Mouse (Mus musculus): Measurements from ENCODE around the gene Mthfd1l. TPM values are rescaled to one million over a fixed set of nuclear protein-coding genes. Genes with fewer than 3 reads are reported as not detected.

The Mthfd1l gene
- polyA plus RNA-seq, 1 experiment, result 1.6 TPM

- no peaks in the 10 kb centered on the region for H3K27me3 ChIP-seq (ENCODE audit: control insufficient read depth, insufficient read depth, low read length)
- H3K27ac ChIP-seq (ENCODE audit: control insufficient read depth, insufficient read depth, low read depth, low read length), result no peak overlapping the region
- no peaks in the 10 kb centered on the region for H3K4me1 ChIP-seq (ENCODE audit: control insufficient read depth, insufficient read depth, low read length)
- no peak for TF ChIP-seq POLR2A (IDR thresholded peaks at IDR 0.05; ENCODE audit: control insufficient read depth, low read depth, low read length)
- TF ChIP-seq CTCF (IDR thresholded peaks at IDR 0.05; ENCODE audit: control insufficient read depth, insufficient read depth, insufficient replicate concordance, low read depth, low read length), result peak; percentile 29; the same call in 1 of the 2 replicates
- no peaks in the 10 kb centered on the region for H3K36me3 ChIP-seq (ENCODE audit: control insufficient read depth, insufficient read depth, low read length)
- H3K4me3 ChIP-seq (ENCODE audit: control insufficient read depth, low read depth, low read length), result no peak overlapping the region
These were observed 14.3 kb upstream of the Mthfd1l start for GRCm38 (mm10) chr10:3958591-3958990.

- no peak overlapping the region for H3K27ac ChIP-seq (ENCODE audit: control insufficient read depth, insufficient read depth, low read depth, low read length)
- peaks cover 13% of the 10 kb centered on the region for H3K4me1 ChIP-seq (ENCODE audit: control insufficient read depth, insufficient read depth, low read length)
- no peak overlapping the region for H3K4me3 ChIP-seq (ENCODE audit: control insufficient read depth, low read depth, low read length)
- no peaks in the 10 kb centered on the region for H3K27me3 ChIP-seq (ENCODE audit: control insufficient read depth, insufficient read depth, low read length)
- no peaks in the 10 kb centered on the region for H3K36me3 ChIP-seq (ENCODE audit: control insufficient read depth, insufficient read depth, low read length)
- TF ChIP-seq POLR2A (IDR thresholded peaks at IDR 0.05; ENCODE audit: control insufficient read depth, low read depth, low read length) (no peak), CTCF (IDR thresholded peaks at IDR 0.05; ENCODE audit: control insufficient read depth, insufficient read depth, insufficient replicate concordance, low read depth, low read length) (no peak)
These were observed 3.9 kb upstream of the Mthfd1l start for GRCm38 (mm10) chr10:3969026-3969425.

GRCm38 (mm10) chr10:3972237-3972636 lies 681 bp upstream of the Mthfd1l start:
- H3K36me3 ChIP-seq (ENCODE audit: control insufficient read depth, insufficient read depth, low read length), result no peaks in the 10 kb centered on the region
- TF ChIP-seq POLR2A (IDR thresholded peaks at IDR 0.05; ENCODE audit: control insufficient read depth, low read depth, low read length) (no peak), CTCF (IDR thresholded peaks at IDR 0.05; ENCODE audit: control insufficient read depth, insufficient read depth, insufficient replicate concordance, low read depth, low read length) (no peak)
- no peak overlapping the region for H3K27ac ChIP-seq (ENCODE audit: control insufficient read depth, insufficient read depth, low read depth, low read length)
- no peaks in the 10 kb centered on the region for H3K27me3 ChIP-seq (ENCODE audit: control insufficient read depth, insufficient read depth, low read length)
- H3K4me1 ChIP-seq (ENCODE audit: control insufficient read depth, insufficient read depth, low read length), result peaks cover 12% of the 10 kb centered on the region
- H3K4me3 ChIP-seq (ENCODE audit: control insufficient read depth, low read depth, low read length), result no peak overlapping the region

GRCm38 (mm10) chr10:3973589-3974070 lies 712 bp downstream of the Mthfd1l start:
- H3K36me3 ChIP-seq (ENCODE audit: control insufficient read depth, insufficient read depth, low read length), result no peaks in the 10 kb centered on the region

GRCm38 (mm10) chr10:3974380-3974779 lies 1.5 kb downstream of the Mthfd1l start:
- Histone ChIP-seq H3K27me3 (ENCODE audit: control insufficient read depth, insufficient read depth, low read length) (no peaks in the 10 kb centered on the region), H3K36me3 (ENCODE audit: control insufficient read depth, insufficient read depth, low read length) (no peaks in the 10 kb centered on the region), H3K27ac (ENCODE audit: control insufficient read depth, insufficient read depth, low read depth, low read length) (no peak overlapping the region), H3K4me3 (ENCODE audit: control insufficient read depth, low read depth, low read length) (no peak overlapping the region), H3K4me1 (ENCODE audit: control insufficient read depth, insufficient read depth, low read length) (peaks cover 12% of the 10 kb centered on the region)
- TF ChIP-seq POLR2A (IDR thresholded peaks at IDR 0.05; ENCODE audit: control insufficient read depth, low read depth, low read length) (no peak), CTCF (IDR thresholded peaks at IDR 0.05; ENCODE audit: control insufficient read depth, insufficient read depth, insufficient replicate concordance, low read depth, low read length) (no peak)

More at GRCm38 (mm10) chr10:3973589-3974070, 712 bp downstream of the Mthfd1l start:
- Histone ChIP-seq H3K4me1 (ENCODE audit: control insufficient read depth, insufficient read depth, low read length) (peaks cover 12% of the 10 kb centered on the region), H3K27ac (ENCODE audit: control insufficient read depth, insufficient read depth, low read depth, low read length) (peak overlapping the region; percentile 89), H3K4me3 (ENCODE audit: control insufficient read depth, low read depth, low read length) (peak overlapping the region; percentile 91), H3K27me3 (ENCODE audit: control insufficient read depth, insufficient read depth, low read length) (no peaks in the 10 kb centered on the region)
- TF ChIP-seq POLR2A (IDR thresholded peaks at IDR 0.05; ENCODE audit: control insufficient read depth, low read depth, low read length) (peak; percentile 68), CTCF (IDR thresholded peaks at IDR 0.05; ENCODE audit: control insufficient read depth, insufficient read depth, insufficient replicate concordance, low read depth, low read length) (no peak)

- H3K27ac ChIP-seq (ENCODE audit: control insufficient read depth, insufficient read depth, low read depth, low read length), result no peak overlapping the region
These were observed 3.1 kb downstream of the Mthfd1l start for GRCm38 (mm10) chr10:3975898-3976622.

GRCm38 (mm10) chr10:3976623-3977010 lies 3.7 kb downstream of the Mthfd1l start:
- no peak for TF ChIP-seq POLR2A (IDR thresholded peaks at IDR 0.05; ENCODE audit: control insufficient read depth, low read depth, low read length)
- TF ChIP-seq CTCF (IDR thresholded peaks at IDR 0.05; ENCODE audit: control insufficient read depth, insufficient read depth, insufficient replicate concordance, low read depth, low read length), result no peak
- peaks cover 12% of the 10 kb centered on the region for H3K4me1 ChIP-seq (ENCODE audit: control insufficient read depth, insufficient read depth, low read length)
- H3K4me3 ChIP-seq (ENCODE audit: control insufficient read depth, low read depth, low read length), result no peak overlapping the region
- H3K36me3 ChIP-seq (ENCODE audit: control insufficient read depth, insufficient read depth, low read length), result no peaks in the 10 kb centered on the region
- H3K27me3 ChIP-seq (ENCODE audit: control insufficient read depth, insufficient read depth, low read length), result no peaks in the 10 kb centered on the region
- no peak overlapping the region for H3K27ac ChIP-seq (ENCODE audit: control insufficient read depth, insufficient read depth, low read depth, low read length)

More at GRCm38 (mm10) chr10:3975898-3976622, 3.1 kb downstream of the Mthfd1l start:
- no peaks in the 10 kb centered on the region for H3K27me3 ChIP-seq (ENCODE audit: control insufficient read depth, insufficient read depth, low read length)
- TF ChIP-seq CTCF (IDR thresholded peaks at IDR 0.05; ENCODE audit: control insufficient read depth, insufficient read depth, insufficient replicate concordance, low read depth, low read length), result no peak
- no peak for TF ChIP-seq POLR2A (IDR thresholded peaks at IDR 0.05; ENCODE audit: control insufficient read depth, low read depth, low read length)
- H3K4me1 ChIP-seq (ENCODE audit: control insufficient read depth, insufficient read depth, low read length), result peaks cover 12% of the 10 kb centered on the region
- H3K36me3 ChIP-seq (ENCODE audit: control insufficient read depth, insufficient read depth, low read length), result no peaks in the 10 kb centered on the region
- no peak overlapping the region for H3K4me3 ChIP-seq (ENCODE audit: control insufficient read depth, low read depth, low read length)
